Mouse (Mus musculus): ENCODE results near the gene Adamts18.

GRCm38 (mm10) chr8:113676811-113677210 lies 171.7 kb downstream of the Adamts18 start:
- TF ChIP-seq POLR2A (IDR thresholded peaks at IDR 0.05; ENCODE audit: control insufficient read depth, low read depth, low read length) (no peak), CTCF (IDR thresholded peaks at IDR 0.05; ENCODE audit: control insufficient read depth, insufficient read depth, insufficient replicate concordance, low read depth, low read length) (no peak)

Data from testis, adult 2 months (tissue).